Mouse (Mus musculus): ENCODE measurements around the gene Mllt6.
A peak's percentile ranks its signal among the peaks of the same experiment; 100 is the strongest.
"Not testable (repeated sequence)": the region's sequence is repeated elsewhere in the genome, so short reads cannot be mapped to it uniquely, and the experiment has no call there.

The Mllt6 gene

DNA sequence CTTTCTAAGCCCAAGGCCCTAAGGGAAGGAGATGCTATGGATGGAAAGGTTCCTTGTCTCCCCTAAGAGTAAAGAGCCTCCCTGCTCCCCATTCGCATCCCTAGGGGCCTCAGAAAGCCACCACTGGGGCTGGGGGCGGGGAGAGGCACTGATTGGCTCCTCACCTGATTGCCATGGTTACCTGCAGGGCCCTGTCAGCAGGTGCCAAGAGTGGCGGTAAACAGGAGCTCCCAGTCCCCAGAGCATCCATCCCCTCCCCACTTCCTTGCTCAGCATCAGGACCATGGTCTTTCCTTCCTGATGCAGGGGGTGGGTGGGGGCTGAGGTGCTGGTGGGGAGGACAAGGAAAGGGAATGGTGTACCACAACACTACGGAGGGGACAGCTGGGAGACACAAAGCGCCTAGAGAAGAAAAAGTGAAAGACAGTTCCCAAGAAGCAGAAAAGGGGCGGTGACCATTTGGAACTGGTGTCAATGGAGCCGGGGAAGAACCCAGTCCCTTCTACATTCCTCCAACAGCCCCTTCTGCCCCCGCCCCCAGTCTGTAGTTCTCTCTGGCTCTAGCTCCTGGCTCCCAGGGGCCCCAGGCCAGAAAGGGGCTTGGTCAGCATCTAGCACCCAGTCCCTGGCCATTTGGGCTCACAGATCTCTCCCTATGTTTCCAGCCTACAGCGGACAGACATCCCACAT lies 32.6 kb downstream of the Mllt6 start:
- no peak for DNase-seq (ENCODE audit: low spot score in 2 of 2)

- DNase-seq (ENCODE audit: low spot score in 2 of 2) = no peak
These were observed 33.5 kb downstream of the Mllt6 start for GRCm38 (mm10) chr11:97696669-97697068.

DNA sequence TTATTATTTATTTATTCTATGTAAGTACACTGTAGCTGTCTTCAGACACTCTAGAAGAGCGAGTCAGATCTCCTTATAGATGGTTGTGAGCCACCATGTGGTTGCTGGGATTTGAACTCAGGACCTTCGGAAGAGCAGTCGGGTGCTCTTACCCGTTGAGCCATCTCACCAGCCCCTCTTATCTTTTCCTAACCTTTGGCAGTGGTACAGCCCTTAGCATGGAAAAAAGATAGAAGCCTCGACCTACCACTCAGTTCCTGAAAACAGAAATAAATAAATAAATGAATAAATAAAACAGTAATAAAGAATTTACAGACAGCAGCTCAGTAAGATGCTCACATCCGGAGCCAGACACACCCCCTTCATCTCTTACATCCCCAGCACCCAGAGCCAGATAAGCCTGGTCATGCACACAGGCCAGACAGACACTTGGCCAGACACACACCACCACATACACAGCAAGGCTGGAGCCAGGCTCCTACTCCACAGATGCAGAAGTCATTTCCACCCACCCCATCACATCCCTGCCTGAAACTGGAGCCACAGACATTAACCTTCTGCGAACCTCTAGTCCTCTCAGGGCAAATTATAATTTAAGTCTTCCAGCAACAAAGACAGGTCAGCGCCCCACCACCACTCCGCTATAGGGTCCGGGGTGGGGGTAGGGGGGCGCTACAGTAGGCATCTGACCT lies 34.1 kb downstream of the Mllt6 start:
- no peak for DNase-seq (ENCODE audit: low spot score in 2 of 2)

DNA sequence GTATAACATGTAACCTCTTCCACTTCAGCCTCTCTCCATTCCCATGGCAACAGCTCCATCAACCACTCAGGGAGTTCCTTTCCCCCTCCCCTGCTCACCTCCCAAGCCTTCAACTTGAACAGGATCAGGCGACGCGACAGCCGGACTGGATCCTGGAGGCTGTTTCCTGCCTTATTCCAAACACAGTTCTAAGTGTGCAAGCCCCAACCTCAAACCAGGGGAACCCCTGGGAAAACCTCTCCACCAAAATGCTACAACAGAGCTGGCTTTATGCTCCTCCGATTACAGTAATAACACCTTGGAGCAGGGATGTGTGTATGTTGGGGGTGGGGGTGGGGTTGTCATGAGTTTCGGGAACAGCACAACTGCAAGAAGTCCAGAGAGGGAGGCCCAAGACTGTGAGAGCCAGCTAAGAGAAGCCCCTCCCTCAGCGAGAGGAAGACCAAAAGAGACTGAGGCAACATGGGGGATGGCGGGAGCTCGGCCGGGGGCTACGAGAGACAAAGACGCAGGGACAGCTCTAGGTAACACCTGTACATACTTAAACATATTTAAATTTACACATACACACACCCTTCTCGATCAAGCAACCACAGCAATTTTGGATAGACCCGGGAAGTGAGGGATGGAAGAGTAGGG lies 34.8 kb downstream of the Mllt6 start:
- no peak for DNase-seq (ENCODE audit: low spot score in 2 of 2)

DNA sequence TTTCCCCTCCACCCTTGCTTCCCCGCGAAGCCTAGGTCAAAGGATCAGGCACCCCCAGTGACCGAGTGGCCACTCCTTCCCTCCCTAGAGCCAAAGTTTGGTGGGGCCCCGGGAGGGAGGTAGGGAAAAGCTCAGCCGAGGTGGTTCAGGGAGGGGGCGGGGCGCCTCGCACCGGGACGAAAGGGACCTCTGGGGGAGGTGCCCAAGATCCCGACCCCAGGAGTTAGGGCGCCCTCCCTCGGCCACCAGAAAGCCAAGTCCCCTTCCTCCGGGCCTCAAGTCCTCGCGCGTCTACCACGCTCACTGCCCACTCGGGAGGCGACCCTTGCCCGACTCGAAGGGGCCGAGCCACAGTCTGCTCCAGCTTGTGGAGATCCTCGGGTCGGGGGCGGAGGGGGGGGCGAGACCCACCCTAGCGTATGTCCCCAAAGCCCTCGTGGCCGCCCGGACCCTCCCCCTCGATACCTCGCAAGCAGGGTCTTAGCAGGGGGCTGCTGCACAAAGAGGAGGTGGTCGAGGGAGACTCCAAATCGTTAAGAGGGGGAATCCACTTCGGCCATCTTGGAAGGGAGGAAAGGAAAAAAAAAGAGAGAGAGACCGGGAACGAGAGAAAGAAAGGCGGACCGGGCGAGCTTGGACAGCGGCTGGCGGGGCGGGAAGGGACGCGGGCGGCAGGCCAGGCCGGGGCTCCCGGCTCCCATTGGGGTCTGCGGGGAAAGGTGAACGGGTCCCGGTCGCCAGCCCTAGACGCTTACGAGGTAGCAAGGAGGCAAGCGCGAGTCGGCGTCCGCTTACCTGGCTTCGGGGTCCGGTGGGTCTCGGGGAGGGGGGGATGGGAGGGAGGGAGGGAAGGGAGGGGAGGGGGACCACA lies 35.8 kb downstream of the Mllt6 start:
- DNase-seq (ENCODE audit: low spot score in 2 of 2) = peak; percentile 75 to 88

DNA sequence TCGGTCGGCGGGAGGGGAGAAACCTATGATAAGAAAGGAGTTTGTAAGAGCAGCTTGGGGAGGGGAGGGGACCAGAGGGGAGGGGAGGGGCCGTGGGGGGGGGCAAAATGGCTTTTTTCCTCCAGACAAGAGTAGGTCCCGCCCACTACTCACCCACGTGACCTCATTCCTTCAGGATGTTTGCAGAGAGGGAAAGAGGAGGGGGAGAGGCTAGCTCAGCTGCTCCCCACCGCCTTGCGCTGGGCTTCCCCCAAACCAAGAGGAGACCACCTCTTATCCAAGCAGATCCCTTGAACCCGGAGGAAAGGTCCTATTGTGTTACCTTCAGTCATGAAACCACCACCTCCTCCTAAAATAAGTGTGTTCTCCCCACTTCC lies 36.4 kb downstream of the Mllt6 start:
- peak; percentile 82 to 92 for DNase-seq (ENCODE audit: low spot score in 2 of 2)

- peak; percentile 84 to 90 for DNase-seq (ENCODE audit: low spot score in 2 of 2)
These were observed 37.0 kb downstream of the Mllt6 start, which contains the start of gene Pcgf2 for GRCm38 (mm10) chr11:97700003-97700745. TSS of gene Pcgf2 (minus strand) at chr11:97700497.

DNA sequence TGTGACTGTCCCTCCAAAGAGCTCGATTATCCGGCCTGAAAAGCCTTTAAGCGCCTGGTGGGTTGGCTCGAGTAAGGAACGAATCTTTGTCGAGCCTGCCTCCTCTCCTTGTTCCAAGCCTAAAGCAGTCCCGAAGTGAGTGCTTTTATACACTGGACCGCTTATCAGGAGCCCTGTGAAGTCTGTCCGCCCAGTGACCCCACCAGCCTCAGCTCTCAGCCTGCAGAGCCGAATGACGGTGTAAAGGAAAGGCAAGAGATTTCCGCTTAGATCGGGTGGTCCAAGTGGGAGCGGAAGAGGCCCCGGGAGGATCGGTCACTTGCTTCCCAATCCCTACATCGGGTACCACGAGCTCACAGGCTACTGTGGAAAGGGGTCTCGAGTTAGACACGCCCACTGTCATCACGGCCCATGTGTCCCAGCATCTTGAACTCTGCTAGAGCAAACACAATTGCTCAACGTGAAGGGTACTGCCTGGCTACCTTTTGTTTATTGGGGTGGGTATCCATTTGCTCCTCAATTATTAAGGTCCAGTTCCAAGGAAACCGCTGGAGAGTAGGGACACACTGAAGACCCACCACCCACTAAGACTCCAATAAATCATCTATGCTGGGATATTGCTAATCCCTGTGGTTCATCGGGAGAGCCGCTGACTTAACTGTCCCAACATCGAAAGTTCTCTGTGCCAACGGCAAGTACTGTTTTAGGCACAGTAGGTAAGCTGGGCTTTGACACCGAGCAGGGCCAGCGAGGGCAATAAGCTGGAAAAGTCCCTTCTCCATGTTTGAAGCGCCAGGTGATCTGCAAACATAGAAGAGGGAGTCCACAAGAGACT lies 37.7 kb downstream of the Mllt6 start:
- DNase-seq (ENCODE audit: low spot score in 2 of 2) = peak in 1 of 2 experiments; percentile 37

DNA sequence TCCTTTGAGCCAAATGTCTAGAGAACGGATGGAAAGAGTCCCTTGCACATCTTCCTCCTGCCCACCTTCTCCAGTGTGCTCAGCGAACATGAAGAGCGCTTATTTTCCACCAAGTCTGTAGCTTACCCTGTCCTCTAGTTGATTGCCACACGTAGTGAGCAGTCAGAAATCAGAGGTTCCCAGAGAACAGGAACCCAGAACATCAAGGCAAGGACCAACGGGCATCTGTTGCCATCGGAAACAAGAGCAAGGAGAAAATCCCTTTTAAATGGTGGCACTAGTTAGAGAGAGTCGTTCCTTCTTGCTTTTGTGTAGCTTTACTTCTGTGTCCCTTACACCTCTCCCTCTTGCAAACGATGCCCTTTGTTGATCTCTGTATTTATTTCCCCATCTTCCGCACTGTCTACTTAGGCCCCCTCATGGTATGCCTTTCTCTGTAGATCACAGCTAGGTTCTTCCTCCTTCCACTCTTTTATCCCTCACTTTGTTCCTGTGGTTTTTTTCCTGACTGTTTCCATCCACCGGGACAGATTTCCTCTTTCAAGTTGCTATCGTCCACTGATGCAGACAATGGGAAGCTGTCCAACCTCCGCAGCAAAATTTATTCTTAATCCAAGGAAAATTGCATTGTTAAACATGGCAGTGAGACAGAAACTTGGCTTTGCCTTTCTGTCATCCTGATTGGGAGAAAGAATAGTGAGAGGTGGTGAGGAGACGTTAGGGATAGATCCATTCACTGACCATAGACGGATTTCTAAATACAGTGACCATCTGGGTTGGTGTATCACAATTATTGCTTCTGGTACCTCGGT lies 38.6 kb downstream of the Mllt6 start:
- no peak for DNase-seq (ENCODE audit: low spot score in 2 of 2)

- DNase-seq (ENCODE audit: low spot score in 2 of 2) = peak; percentile 83 to 90
These were observed 39.2 kb downstream of the Mllt6 start for GRCm38 (mm10) chr11:97702393-97702745.

- peak; percentile 96 to 99 for DNase-seq (ENCODE audit: low spot score in 2 of 2)
These were observed 40.0 kb downstream of the Mllt6 start, which contains the start of gene Psmb3 for GRCm38 (mm10) chr11:97703039-97703826. TSS of gene Psmb3 (plus strand) at chr11:97703399.

DNA sequence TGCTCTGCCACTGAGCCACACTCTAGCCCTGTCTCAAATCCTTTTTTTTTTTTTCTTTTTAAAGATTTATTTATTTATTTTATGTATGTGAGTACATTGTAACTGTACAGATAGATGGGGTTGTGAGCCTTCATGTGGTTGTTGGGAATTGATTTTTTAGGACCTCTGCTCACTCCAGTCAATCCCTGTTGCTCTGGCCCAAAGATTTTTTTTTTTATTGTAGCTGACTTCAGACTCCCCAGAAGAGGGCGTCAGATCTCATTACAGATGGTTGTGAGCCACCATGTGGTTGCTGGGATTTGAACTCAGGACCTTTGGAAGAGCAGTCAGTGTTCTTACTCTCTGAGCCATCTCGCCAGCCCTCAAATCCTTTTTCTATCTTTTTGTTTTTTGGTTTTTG lies 46.9 kb downstream of the Mllt6 start:
- not testable (repeated sequence) for DNase-seq (ENCODE audit: low spot score in 2 of 2)

DNA sequence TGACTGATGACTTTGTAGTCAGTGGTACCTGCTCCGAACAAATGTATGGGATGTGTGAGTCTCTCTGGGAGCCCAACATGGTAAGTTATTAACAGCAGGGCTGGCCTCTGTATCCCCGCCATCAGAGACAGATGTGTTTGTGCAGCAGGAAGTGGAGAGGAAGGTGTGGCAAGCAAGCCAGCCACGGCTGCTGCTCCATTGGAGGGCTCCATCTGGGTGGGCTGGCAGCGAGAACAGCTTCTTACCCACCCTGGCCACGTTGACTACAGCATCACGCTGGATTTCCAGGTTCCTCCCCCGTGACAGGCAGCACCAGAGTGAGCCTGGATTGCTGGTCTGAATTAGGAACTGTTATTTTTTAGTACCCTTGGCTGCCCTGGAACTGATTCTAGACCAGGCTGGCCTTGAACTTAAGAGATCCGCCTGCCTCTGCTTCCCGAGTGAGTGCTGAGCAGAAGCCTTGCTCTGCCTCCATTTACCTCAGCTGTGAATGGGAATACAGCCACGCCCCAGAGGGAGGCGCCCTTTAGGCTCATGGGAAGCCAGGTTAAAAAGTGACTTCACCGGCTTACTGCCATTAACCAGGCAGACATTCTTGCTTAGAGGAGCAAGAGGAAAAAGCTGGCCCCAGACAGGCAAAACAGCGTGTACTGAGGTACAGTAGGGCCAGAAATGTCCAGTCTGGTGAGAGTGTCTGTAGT lies 48.1 kb downstream of the Mllt6 start:
- no peak for DNase-seq (ENCODE audit: low spot score in 2 of 2)

DNA sequence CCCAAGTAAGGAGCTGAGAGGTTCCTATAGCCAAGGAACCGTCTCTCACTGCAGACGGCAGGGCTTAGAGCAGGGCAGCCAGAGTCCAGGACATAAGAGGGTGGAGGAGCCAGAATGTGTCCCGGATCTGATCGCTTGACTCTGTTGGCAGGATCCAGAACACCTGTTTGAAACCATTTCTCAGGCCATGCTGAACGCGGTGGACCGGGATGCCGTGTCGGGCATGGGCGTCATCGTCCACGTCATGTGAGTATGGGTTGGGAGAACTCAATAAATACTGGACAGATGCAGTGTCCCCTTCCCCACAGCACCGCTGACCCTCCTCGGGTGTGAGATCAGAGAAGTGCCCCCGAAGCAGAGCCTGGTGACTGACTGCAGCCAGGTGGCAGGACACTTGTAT lies 49.1 kb downstream of the Mllt6 start:
- DNase-seq (ENCODE audit: low spot score in 2 of 2) = no peak

DNA sequence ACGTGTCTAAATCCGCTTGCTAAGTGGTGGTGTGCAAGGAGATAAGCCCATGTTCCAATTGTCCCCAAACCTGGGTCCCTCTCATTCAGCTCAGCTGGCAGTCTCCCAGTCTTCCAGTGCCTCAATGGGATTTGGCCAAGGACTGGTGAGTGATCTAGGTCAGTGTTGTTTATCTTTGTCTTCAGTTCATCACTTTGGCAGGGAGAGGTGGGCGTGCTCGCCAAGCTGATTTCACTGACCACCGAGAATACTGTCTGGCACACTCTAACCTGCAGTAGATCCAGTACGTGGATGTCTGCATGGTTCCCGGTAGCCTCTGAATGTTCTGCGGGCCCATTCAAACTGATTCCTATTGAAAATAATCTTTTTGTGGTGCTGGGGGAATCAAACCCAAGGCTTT lies 50.7 kb downstream of the Mllt6 start:
- no peak for DNase-seq (ENCODE audit: low spot score in 2 of 2)

DNA sequence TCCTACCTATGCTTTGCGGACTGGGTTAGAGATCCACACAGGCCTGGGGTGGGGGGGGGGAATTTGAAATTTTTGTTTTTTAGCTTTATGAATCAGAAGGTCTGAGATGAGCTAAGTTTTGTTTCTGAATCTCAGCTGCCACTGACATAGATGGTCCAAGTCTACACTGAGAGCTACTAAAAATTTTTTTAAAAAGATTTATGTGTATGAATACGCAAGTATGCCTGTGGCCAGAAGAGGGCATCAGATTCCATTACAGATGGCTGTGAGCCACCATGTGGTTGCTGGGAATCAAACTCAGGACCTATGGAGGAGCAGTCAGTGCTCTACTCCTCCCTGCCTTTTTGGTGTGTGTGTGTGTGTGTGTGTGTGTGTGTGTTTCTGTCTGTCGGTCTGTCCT lies 51.1 kb downstream of the Mllt6 start:
- no peak for DNase-seq (ENCODE audit: low spot score in 2 of 2)

DNA sequence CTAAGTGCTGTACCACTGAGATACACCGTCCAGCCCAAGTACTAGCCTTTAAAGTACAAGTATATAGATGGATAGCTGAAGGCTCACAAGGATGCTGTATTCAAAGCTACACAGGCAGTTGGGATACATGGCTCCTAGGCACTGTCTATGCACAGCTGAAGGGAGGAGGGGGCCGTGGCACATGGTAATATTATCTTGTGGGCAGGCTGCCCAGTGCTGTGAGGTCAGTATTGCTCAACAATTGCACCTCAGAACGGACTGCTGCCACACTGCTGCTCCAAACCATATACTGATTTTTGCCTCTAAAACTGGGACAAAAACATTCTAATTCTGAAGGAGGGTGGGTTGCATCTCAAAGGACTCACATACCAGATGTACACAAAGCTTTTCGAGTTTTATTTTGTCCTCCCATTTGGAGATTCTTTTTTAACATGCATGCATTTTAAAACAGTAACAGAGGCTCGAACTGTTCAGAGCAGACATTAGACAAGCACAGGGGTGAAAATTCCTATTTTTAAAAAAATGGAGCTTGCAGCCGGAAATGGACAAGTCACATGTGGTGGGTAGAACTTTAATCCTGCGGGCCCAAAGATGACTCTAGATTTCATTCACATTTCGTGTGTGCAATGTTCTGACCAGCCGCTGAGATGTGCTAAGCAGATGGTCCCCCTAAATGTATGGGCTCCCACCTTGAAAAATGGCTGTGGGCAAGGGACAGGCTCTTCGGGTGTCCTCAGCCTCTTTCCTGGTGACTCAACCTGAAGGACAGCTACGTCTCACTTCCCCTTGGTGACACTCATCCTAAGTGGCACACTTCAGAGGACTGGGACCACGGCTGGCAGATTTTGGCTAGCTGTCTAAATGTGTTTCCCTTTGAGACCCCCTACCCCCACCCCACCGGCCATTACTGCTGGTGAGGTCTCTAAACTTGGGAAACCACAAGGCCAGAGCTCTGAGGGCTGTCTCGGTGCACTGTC lies 51.9 kb downstream of the Mllt6 start:
- DNase-seq (ENCODE audit: low spot score in 2 of 2) = no peak

All from urinary bladder, postnatal 4 days (tissue).